Mouse (Mus musculus) kidney, postnatal 10 days (tissue): ENCODE measurements around the gene Pik3r3.

Source experiments
- DNase-seq: peaks from one replicate; pipeline ENCODE4 v3.0.0; 2021; ENCODE audit warnings: mixed read lengths

The Pik3r3 gene

DNA sequence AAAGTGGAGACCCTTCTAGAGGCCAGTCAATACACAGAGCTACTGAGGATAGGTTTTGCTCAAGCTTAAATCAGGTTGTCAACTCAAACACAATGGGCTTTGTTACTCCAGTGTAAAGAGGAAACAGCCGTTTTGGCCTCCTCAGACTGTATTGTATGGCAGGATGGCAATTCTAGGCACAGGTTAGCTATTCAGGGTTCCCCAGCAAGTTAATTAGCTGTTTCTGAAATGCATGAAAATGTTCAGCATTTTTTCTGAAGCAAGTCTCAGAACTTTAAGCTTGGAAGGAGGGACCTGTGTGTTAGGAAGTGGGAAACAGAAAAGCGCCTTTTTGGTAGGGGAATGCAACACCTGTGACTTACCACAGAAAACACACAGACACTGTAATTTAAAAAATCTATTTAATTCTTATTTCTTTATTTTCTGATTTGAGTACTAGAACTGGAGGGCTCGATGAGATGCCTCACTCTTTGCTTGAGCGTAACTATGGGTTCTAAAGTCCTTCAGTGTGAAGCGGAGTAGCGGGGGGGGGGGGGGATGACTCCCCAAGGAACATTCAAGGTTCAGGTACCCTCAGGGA, 1.3 kb upstream of the Pik3r3 start:
- peak; percentile 21 for DNase-seq

DNA sequence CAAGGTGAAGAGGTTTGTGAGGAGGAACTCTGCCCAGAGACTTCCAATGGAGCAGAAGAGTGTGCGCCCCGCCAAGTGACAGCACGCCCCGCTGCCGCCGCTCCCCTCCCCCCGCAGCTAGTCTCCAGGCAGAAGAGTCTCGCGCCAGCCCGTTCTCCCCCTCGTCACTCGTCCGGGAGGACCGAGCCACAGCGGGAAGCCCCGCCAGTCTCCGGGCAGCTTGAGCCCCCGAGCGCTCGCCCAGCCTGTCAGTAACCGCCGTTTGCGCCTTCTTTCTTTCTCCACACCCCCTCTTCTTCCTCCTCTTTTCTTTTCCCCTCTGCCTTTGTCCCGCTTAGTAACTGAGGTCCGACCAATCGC, 658 bp upstream of the Pik3r3 start:
- DNase-seq: no peak

DNA sequence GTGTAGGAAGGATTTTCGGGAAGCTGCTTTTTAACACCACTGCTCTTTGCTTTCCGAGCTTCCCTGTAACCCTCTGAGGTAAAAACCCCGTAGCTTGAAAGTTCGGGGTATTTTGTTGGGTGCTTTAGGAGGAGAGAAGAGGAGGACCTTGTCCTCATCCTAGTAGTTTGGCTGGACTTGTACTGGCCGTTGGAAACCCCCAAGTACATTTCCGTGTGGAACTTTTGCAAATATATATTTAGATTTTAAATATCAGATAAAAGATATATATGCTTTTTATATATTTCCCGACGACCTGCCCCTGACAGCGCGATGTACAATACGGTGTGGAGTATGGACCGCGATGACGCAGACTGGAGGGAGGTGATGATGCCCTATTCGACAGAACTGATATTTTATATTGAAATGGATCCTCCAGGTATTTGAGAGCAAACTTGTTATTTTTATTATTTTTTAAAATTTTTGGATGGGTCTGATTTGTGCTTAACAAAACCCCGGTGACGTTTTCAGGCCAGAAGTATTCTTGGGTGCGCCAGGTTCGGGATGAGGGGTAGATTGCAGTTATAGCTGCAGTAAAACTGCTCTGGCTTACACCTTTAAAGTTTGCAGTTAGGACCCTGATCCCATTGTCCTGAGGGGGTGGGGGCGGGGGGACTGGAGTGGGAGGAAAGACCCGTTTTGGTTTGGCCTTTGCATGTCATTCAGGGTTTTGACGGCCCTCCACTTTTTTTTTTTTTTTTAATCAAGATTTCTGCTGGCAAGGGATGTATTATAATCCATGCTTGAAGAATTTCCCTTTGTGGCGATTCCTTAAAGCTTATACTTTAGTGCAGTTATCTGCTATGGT, 801 bp downstream of the Pik3r3 start:
- DNase-seq: peak; percentile 34

DNA sequence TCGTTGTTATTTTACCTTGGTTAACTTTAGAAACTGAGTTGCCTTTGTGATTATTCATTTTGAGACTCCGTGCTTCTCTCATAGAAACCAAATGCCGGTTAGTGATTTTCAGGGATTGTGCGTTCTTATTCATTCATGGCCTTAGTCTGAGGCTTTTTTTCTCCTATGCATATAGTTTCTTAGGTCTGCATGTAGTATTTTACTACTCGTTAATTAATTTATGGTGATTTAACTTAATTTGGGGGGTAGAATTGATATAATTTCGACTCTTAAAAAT, 1.4 kb downstream of the Pik3r3 start:
- no peak for DNase-seq

DNA sequence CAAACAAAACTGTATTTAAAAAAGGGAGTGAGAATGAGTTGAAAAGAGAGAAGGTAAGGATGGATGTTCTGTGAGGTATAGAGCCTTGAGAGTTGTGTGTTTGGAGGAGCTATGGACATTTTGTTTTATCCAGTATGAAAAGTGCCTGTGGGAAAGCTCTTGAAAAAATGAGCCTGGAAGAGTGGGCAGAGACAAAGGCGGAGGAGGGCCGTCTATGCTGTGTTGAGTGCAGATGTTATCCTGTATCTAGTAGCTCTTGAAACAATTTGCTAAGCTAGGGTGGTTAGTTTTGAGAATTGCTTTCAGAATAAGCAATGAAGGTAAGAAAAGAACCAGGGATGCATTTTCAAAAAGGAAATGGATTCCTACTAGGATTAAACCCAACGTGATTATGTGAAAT, 22.0 kb downstream of the Pik3r3 start:
- no peak for DNase-seq

DNA sequence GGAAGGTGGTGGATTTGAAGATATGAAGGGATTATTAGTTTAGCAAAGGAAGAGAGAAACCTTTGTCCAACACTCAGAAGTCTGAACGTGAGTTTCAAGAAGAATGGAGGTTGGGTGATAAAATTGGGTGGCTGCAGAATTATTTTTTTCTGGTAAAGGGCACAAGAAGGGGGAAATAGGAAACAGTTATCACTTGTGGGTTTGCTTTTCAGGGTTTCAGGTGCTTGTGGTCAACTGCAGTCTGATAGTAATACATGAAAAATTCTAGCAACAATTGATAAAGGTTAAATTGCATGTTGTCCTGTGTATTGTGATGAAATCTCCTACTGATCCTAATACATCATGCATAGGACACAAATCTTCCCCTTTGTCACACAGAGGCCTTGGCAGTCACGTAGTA, 22.8 kb downstream of the Pik3r3 start:
- DNase-seq: no peak

DNA sequence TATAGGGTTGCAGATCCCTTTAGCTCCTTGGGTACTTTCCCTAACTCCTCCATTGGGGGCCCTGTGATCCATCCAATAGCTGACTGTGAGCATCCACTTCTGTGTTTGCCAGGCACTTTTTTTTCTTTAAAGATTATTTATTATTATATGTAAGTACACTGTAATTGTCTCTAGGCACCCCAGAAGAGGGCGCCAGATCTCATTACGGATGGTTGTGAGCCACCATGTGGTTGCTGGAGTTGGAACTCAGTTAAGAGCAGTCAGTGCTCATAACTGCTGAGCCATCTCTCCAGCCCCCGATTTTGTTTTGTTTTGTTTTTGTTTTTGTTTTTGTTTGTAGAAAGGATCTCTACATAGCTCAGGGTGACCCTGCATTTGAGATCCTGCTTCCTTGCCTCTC, 24.5 kb downstream of the Pik3r3 start:
- DNase-seq: peak; percentile 67

DNA sequence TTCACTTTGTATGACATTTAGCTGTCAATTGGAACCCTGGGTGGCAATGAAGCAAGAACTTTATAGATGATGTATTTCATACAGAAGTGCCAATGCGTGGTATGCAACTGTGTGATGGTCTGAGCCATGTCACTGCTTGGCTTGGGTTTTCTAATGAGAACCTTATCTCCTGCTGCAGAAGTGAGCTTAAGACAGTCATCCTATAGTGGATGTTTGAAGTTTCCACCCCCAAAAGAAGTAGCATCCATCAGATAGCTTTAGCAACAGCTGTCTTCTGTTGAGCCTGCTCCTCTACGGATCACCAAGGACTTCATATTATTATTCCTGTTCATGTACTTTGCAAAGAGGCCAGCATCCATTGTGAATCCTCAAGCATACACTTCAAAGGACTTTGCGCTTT, 28.6 kb downstream of the Pik3r3 start:
- no peak for DNase-seq

DNA sequence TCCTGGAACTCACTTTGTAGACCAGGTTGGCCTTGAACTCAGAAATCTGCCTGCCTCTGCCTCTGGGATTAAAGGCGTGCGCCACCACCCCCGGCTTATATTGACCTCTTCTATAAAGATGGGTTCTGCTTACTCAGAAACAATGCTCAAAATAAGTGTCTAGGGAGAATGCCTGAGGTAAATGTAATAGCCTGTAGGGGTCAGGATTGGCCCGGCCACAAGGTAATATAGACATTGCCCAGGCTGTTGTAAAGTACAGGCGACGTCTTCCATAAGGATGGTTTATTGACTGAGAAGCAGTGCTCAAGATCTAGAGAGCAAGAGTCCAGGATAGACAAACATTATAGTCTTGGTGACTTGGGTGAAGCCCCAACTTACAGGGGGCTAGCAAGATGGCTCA, 46.8 kb downstream of the Pik3r3 start:
- no peak for DNase-seq

DNA sequence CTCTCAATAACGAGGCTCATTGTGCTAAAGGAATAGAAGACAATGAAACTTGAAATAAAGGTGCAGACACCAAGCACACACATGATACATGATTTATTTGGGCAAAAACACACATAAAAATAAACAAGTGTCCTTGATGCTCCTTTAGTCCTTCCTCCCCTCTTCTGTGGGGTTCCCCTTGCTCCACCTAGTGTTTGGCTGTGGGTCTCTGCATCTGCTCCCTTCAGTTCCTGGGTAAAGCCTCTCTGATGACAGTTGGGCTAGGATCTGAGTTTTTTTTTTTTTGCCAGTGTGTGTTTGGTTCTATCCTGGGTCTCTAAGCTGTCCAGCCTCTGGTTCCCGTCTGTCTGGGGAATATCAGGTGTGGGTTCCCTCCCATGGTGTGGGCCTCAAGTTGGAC, 60.8 kb downstream of the Pik3r3 start:
- peak; percentile 35 for DNase-seq

DNA sequence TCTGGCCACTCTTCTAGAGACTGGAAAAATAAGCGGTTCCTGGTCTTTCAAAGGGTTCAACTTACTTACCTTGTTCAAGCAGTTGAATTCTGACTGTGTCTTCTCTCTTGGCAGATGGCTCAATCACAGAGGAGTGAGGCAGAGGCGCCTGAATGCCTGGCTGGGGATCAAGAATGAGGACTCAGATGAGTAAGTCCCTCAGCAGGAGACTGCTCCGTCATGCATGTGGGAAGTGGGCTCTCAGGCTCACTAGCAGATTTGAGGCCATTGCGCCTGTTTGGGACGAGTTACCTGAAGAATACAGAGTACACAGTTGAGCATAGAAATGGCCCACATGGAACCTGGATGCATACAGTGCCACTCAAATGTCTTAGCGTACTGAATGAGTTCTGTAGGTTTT, 70.1 kb downstream of the Pik3r3 start:
- no peak for DNase-seq

DNA sequence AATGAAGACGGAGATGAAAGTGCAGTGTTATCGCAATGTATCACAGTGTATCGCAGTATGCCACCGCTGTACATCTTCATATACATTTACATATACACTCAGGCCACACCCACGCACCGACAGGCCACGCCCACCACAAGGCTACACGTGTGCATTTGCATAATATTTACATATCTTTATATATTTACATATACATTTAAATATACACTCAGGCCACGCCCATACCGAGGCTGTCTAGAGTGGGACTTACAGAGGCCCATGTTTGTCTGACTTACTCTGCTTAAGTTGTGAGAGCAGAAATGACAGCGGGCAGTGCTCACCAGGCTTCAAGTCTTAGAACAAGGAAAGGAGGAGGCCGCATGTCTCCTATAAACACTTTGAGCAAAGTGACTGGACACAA, 71.9 kb downstream of the Pik3r3 start:
- no peak for DNase-seq

DNA sequence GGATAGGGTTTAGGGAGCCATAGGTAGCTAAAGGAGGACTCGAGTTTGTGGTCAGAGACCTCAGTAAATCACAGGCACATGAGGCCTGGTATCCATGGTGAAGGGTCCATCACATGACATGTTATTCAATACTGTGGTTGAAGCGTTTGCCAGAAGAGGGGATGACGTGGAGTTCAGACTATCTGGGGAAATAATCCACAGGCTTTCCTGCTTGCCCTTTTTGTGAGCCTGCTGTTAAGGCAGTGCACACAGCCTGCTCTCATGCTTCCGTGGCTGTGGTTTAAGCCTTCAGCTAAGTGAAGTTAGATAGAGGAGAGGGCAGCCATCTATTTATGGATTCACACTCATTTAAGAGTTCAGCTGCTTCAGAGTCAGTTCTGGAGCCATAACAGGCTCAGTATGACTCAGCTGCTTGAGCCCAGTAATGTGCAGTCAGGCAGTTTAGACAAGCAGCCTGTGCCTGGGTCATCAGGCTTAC, 79.5 kb downstream of the Pik3r3 start:
- no peak for DNase-seq

DNA sequence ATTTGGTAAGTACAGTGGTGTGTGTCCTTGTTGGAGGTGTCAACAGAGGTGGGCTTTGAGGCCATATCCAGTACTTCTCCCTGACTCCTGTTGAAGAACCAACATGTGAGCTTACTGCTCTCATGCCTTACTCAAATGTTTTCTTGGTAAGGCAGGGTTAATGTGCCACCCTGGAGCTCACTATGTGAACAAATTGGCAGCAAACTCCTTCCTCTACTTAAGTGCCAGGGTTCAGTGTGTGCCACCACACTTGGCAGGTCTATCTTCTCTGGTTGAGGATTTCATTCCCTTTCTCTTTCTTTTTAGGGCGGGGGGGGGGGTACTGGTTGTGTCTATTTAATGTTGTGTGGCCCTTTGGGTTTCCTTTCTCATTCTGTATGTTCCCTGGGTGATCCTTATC, 83.1 kb downstream of the Pik3r3 start:
- no peak for DNase-seq

DNA sequence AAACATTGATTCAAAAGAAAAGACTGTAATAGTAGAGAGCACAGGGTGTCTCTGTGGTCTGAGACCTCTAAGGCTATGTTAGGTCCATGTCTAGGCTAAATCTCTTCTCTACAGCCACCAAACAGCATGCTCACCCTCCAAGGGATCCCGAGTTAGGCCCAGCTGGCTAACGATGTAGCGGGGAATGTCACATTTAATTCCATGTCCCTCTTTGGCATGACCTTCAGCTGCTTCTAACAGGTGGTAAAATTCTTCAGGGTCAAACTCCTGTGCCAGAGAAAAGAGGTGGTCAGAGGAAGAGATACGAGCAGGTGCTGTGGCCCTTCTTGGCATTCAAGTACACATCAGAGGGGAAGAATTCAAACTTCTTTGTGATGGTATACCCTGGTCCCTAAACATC, 96.2 kb downstream of the Pik3r3 start:
- DNase-seq: no peak

DNA sequence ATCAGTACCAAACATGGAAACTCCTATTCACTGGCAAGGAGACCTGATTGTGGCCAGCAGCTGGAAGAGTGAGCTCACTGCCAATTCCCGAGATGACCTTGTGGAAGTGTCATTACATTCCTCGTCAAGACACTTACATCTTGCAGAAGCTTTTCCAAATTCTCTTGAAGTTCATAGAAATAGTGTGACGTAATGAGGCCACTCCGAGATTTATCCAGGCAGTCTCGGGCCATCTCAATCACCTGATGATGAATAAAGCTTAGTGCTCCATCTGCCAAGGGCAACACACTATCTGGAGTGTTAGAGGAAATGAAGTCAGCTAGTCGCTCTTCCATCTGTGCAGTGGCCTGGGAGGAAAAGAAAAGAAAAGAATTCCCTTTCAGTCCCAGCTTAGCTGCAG, 100.7 kb downstream of the Pik3r3 start:
- no peak for DNase-seq

DNA sequence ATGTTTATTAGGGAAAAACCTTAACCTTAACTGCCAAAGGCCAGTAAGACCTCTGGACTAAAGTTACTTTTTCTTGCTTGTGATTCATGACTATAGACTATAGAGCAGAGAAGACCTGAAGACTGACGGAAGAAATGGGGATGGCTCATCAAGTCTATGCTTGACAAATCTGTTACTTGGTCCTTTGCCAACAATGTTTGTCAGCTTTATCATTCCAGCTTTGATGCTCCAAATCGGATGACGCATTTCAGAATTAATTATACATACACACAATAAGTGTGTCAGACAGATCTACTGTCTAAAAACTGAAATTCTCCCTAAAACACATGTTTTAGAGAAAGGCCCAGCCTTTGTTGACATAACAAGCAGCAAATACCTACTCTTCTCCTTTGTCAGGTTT, 107.8 kb downstream of the Pik3r3 start:
- no peak for DNase-seq

DNA sequence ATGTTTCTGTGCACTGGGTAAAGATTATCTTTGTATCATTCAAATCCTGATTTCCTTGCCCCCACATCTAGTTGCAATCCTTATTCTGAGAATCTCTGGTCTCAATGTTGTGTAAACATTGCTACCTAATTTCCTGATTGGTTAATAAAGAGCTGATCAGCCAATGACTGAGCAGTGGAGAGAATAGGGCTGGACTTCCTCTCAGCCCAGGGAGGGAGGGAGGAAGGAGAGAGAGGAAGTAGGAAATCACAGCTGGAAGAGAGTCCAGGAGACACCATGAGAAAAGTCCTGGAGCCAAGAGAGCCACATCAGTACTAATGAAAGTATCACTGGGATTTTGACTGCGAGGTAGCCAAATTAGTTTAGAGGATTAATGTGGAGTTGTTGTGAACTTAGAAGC, 114.9 kb downstream of the Pik3r3 start:
- DNase-seq: no peak

DNA sequence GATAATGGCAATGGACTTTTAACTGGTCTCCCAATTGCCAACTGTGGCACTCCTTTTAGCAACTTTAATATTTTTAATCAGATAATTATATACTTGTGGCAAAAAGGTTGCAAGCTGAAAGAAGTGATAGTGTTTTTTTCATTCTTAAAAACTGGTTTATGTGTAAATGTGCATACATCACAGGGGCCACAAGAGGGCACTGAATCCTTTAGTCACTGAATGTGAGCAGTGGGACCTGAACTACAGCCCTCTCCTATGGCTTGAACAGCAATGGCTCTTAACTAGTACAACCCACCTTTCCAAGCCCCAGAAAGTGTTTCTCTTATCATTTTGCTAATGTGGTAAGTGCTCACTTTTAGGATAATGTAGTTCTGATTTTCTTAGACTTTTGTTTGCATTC, 120.7 kb downstream of the Pik3r3 start:
- peak; percentile 83 for DNase-seq

DNA sequence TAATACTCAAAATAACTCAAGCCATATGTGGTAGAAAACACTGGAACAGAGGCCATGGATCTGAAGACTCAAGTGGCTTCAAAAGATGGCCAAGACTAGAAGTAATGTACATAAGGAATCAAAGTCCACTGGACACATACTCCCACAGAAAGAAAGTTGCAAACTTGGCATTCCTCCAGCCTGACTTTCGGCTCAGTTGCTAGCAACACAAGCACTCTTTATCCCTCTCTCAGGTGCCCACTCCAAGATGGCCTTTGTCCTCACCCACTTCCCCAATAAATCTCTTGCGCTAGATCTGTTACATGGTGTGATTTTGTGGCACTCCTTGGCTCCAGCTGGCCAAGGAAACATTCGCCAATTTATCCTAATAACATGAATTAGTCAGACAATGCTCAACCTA, 131.1 kb downstream of the Pik3r3 start:
- peak; percentile 46 for DNase-seq
